Mouse (Mus musculus) heart, adult 2 months (tissue): ENCODE data around the gene Gstz1. TPM values are rescaled to one million over a fixed set of nuclear protein-coding genes. Genes with fewer than 3 reads are reported as not detected.

ENCODE experiments used
- DNase-seq, 2 experiments: peaks; one replicate each; pipeline ENCODE4 v3.0.0; 2021
- H3K27ac ChIP-seq: fragments of 200-600 bp; 2 replicates; pipeline ENCODE4 v1.8.1; 2022
- H3K27me3 ChIP-seq: fragments of 200-500 bp; 2 replicates; pipeline ENCODE4 v1.6.1; 2012; ENCODE audit warnings: mild to moderate bottlenecking, low read length, inconsistent platforms, mixed read lengths; ENCODE audit not compliant: control insufficient read depth, insufficient read depth
- H3K36me3 ChIP-seq: fragments of 200-500 bp; 2 replicates; pipeline ENCODE4 v1.6.1; 2012; ENCODE audit warnings: low read length, inconsistent platforms; ENCODE audit not compliant: control insufficient read depth, insufficient read depth
- H3K4me1 ChIP-seq: fragments of 200-500 bp; 2 replicates; pipeline ENCODE4 v1.6.1; 2011; ENCODE audit warnings: low read length; ENCODE audit not compliant: control insufficient read depth, insufficient read depth
- H3K4me3 ChIP-seq: fragments of 200-600 bp; 2 replicates; pipeline ENCODE4 v1.8.1; 2022
- H3K79me2 ChIP-seq: fragments of 200-500 bp; replicated peaks from 2 replicates; pipeline ENCODE4 v1.6.1; 2012; ENCODE audit warnings: mild to moderate bottlenecking, inconsistent platforms, low read length, moderate library complexity, mixed read lengths; ENCODE audit not compliant: control insufficient read depth, insufficient read depth
- H3K9ac ChIP-seq: fragments of 200-500 bp; 2 replicates; pipeline ENCODE4 v1.6.1; 2012; ENCODE audit warnings: low read depth, mild to moderate bottlenecking, control low read depth, inconsistent platforms, low read length, mixed read lengths
- CTCF ChIP-seq: fragments of 200-600 bp; IDR thresholded peaks from 2 replicates; pipeline ENCODE4 v1.8.1; 2022; ENCODE audit warnings: antibody characterized with exemption, mild to moderate bottlenecking, moderate library complexity
- EP300 ChIP-seq: fragments of 200-500 bp; IDR thresholded peaks from 2 replicates; pipeline ENCODE4 v1.6.1; 2011; ENCODE audit warnings: low read depth, low read length, control low read depth; ENCODE audit not compliant: insufficient read depth
- POLR2A ChIP-seq: fragments of 200-500 bp; IDR thresholded peaks from 2 replicates; pipeline ENCODE4 v1.6.1; 2011; ENCODE audit warnings: mild to moderate bottlenecking, low read depth, low read length, control low read depth; ENCODE audit not compliant: insufficient read depth
- whole genome bisulfite sequencing: fragments of 180-500 bp; shearing (Covaris S2); methylation state at CpG from one replicate; pipeline ENCODE4 v1.1.7; 2018; 5-methylcytosine and 5-hydroxymethylcytosine counted together
- intact Hi-C: fragments of 180-260 bp; cut with DNase I; formaldehyde crosslinking; loops from one replicate; pipeline ENCODE4 v1.15.1; 2025
- polyA plus RNA-seq: library from polyadenylated mRNA; depleted of rRNA; stranded (reverse); fragments of >200 nt; gene quantifications from 2 replicates; pipeline ENCODE4 v1.2.3, GENCODE M21; 2012
- total RNA-seq, 2 experiments: library from RNA; stranded (reverse); gene quantifications; 2 replicates each; pipeline ENCODE4 v1.2.3; 2021

Gstz1 gene
- total and polyA plus RNA-seq, 3 experiments, result 43.1 to 66.7 (median 46.0) TPM

GRCm38 (mm10) chr12:87121918-87122589, 24.9 kb upstream of the Gstz1 start:
- WGBS, result 81% methylated on average over 4 of the region's 4 CpGs
- Histone ChIP-seq H3K36me3 (no peaks in the 10 kb centered on the region), H3K4me1 (no peaks in the 10 kb centered on the region), H3K79me2 (no peaks in the 10 kb centered on the region), H3K27me3 (no peaks in the 10 kb centered on the region), H3K4me3 (no peak overlapping the region), H3K9ac (no peak overlapping the region), H3K27ac (no peak overlapping the region)
- no peak for DNase-seq
- intact Hi-C loops, result no loop called here
- no peak for TF ChIP-seq EP300
- TF ChIP-seq CTCF, result no peak
- TF ChIP-seq POLR2A, result no peak

- intact Hi-C loops, result no loop called here
- no peaks in the 10 kb centered on the region for H3K4me1 ChIP-seq
- DNase-seq, result no peak
- H3K79me2 ChIP-seq, result no peaks in the 10 kb centered on the region
- H3K9ac ChIP-seq, result no peak overlapping the region
- TF ChIP-seq EP300 (no peak), CTCF (no peak), POLR2A (no peak)
- no peaks in the 10 kb centered on the region for H3K27me3 ChIP-seq
- no peaks in the 10 kb centered on the region for H3K36me3 ChIP-seq
- WGBS, result 87% methylated on average over 4 of the region's 4 CpGs
- H3K4me3 ChIP-seq, result no peak overlapping the region
- no peak overlapping the region for H3K27ac ChIP-seq
Measured at GRCm38 (mm10) chr12:87127256-87127655, 19.7 kb upstream of the Gstz1 start.

GRCm38 (mm10) chr12:87130224-87130623, 16.7 kb upstream of the Gstz1 start:
- H3K27me3 ChIP-seq, result no peaks in the 10 kb centered on the region
- no peaks in the 10 kb centered on the region for H3K4me1 ChIP-seq
- DNase-seq, result no peak
- H3K79me2 ChIP-seq, result no peaks in the 10 kb centered on the region
- H3K27ac ChIP-seq, result no peak overlapping the region
- 92% methylated on average over 4 of the region's 4 CpGs for WGBS
- no peak overlapping the region for H3K9ac ChIP-seq
- intact Hi-C loops, result loop anchor here (2.0 to 5.0 kb wide), 2 partner anchors 142 to 205 kb away; no protein-coding TSS in a partner anchor
- H3K4me3 ChIP-seq, result no peak overlapping the region
- TF ChIP-seq POLR2A (no peak), CTCF (no peak), EP300 (no peak)
- H3K36me3 ChIP-seq, result no peaks in the 10 kb centered on the region

GRCm38 (mm10) chr12:87131181-87131580, 15.8 kb upstream of the Gstz1 start:
- intact Hi-C loops, result loop anchor here (2.0 to 5.0 kb wide), 2 partner anchors 141 to 204 kb away; no protein-coding TSS in a partner anchor
- H3K36me3 ChIP-seq, result no peaks in the 10 kb centered on the region
- no peak for DNase-seq

GRCm38 (mm10) chr12:87131619-87132018, 15.3 kb upstream of the Gstz1 start:
- Histone ChIP-seq H3K4me1 (no peaks in the 10 kb centered on the region), H3K27ac (no peak overlapping the region), H3K79me2 (no peaks in the 10 kb centered on the region), H3K4me3 (no peak overlapping the region), H3K27me3 (no peaks in the 10 kb centered on the region), H3K36me3 (no peaks in the 10 kb centered on the region), H3K9ac (no peak overlapping the region)
- 44% methylated on average over 3 of the region's 3 CpGs for WGBS
- TF ChIP-seq CTCF, result peak; percentile 66
- no peak for TF ChIP-seq EP300
- TF ChIP-seq POLR2A, result no peak
- no peak for DNase-seq
- intact Hi-C loops, result loop anchor here (2.0 to 5.0 kb wide), 2 partner anchors 141 to 203 kb away; no protein-coding TSS in a partner anchor

More at GRCm38 (mm10) chr12:87131181-87131580, 15.8 kb upstream of the Gstz1 start:
- Histone ChIP-seq H3K9ac (no peak overlapping the region), H3K27ac (no peak overlapping the region), H3K4me3 (no peak overlapping the region), H3K79me2 (no peaks in the 10 kb centered on the region), H3K27me3 (no peaks in the 10 kb centered on the region), H3K4me1 (no peaks in the 10 kb centered on the region)
- no peak for TF ChIP-seq POLR2A
- no peak for TF ChIP-seq CTCF
- no peak for TF ChIP-seq EP300
- WGBS, result 69% methylated on average over 2 of the region's 2 CpGs

- WGBS, result 64% methylated on average over 6 of the region's 6 CpGs
- no peaks in the 10 kb centered on the region for H3K27me3 ChIP-seq
- intact Hi-C loops, result loop anchor here (5.0 kb wide), 1 partner anchor 140 kb away; no protein-coding TSS in a partner anchor
- H3K4me1 ChIP-seq, result no peaks in the 10 kb centered on the region
- no peak overlapping the region for H3K9ac ChIP-seq
- H3K4me3 ChIP-seq, result no peak overlapping the region
- H3K27ac ChIP-seq, result no peak overlapping the region
- no peak for DNase-seq
- no peaks in the 10 kb centered on the region for H3K79me2 ChIP-seq
- no peak for TF ChIP-seq CTCF
- TF ChIP-seq EP300, result no peak
- TF ChIP-seq POLR2A, result no peak
- H3K36me3 ChIP-seq, result no peaks in the 10 kb centered on the region
Measured at GRCm38 (mm10) chr12:87132210-87132609, 14.8 kb upstream of the Gstz1 start.
